Mouse (Mus musculus): Measurements from ENCODE around the gene Chsy1. TPM values are rescaled to one million over a fixed set of nuclear protein-coding genes. Genes with fewer than 3 reads are reported as not detected.
A peak's percentile ranks its signal among the peaks of the same experiment; 100 is the strongest.

The Chsy1 gene
- total and polyA plus RNA-seq, 2 experiments from 2014 or later = 8.7 to 49.9 TPM

DNA sequence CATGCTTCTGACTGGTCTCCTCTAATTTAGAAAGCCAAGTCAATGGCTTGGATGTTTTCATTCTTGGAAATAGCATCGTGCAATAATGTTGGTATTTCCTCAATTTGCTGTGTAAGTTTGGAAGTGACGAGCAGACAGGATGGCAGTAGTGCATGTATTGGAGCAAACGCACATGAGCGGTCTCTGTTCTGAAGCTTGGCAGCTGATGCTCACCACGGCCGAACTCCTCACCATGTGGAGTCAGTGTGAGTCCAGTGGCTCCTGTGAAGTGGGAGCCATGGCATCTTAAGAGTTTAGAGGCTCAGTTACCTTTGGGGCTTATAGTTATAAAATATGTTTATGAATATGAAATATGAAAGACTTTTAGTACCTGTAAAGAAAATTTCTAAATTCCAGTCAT, 60.2 kb downstream of the Chsy1 start:
- 79% methylated on average over 6 of the region's 6 CpGs for WGBS
- no peak for ATAC-seq
- H3K9ac ChIP-seq = no peak overlapping the region

DNA sequence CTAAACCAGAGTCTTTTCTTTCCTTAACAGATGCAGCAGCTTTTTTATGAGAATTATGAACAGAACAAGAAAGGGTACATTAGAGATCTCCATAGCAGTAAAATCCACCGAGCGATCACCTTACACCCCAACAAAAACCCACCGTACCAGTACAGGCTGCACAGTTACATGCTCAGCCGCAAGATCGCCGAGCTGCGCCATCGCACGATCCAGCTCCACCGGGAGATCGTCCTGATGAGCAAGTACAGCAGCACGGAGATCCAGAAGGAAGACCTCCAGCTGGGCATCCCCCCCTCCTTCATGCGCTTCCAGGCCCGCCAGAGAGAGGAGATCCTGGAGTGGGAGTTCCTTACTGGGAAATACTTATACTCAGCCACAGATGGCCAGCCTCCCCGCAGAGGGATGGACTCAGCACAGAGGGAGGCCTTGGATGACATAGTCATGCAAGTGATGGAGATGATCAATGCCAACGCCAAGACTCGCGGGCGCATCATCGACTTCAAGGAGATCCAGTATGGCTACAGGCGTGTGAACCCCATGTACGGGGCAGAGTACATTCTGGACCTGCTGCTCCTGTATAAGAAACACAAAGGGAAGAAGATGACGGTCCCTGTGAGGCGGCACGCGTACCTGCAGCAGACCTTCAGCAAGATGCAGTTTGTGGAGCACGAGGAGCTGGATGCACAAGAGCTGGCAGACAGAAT, 61.6 kb downstream of the Chsy1 start:
- H3K27me3 ChIP-seq (ENCODE audit: insufficient read depth, low read length) = no peaks in the 10 kb centered on the region
- no peak overlapping the region for H3K9ac ChIP-seq
- H3K27ac ChIP-seq (ENCODE audit: low read depth, low read length) = no peak overlapping the region
- no peaks in the 10 kb centered on the region for H3K9me3 ChIP-seq (ENCODE audit: low read length)
- DNase-seq (no peak), ATAC-seq (no peak)
- H3K4me2 ChIP-seq (ENCODE audit: low read depth) = no peak overlapping the region
- H3K4me3 ChIP-seq (ENCODE audit: low read depth, low read length) = no peak overlapping the region
- H3K36me3 ChIP-seq (ENCODE audit: insufficient read depth) = peaks cover 30% of the 10 kb centered on the region
- no peak for TF ChIP-seq CTCF (IDR thresholded peaks at IDR 0.05; ENCODE audit: low read depth)
- no peaks in the 10 kb centered on the region for H3K4me1 ChIP-seq (ENCODE audit: insufficient read depth)
- 96% methylated on average over 27 of the region's 27 CpGs for WGBS

More for the DNA sequence above, 60.2 kb downstream of the Chsy1 start:
- no peaks in the 10 kb centered on the region for H3K27me3 ChIP-seq (ENCODE audit: insufficient read depth, low read length)
- H3K9me3 ChIP-seq (ENCODE audit: low read length) = no peaks in the 10 kb centered on the region
- TF ChIP-seq CTCF (IDR thresholded peaks at IDR 0.05; ENCODE audit: low read depth) = no peak
- no peak overlapping the region for H3K4me2 ChIP-seq (ENCODE audit: low read depth)
- peaks cover 23% of the 10 kb centered on the region for H3K36me3 ChIP-seq (ENCODE audit: insufficient read depth)
- H3K4me1 ChIP-seq (ENCODE audit: insufficient read depth) = peaks cover 7% of the 10 kb centered on the region; the same call in 1 of the 2 replicates
- no peak for DNase-seq
- H3K27ac ChIP-seq (ENCODE audit: low read depth, low read length) = no peak overlapping the region
- no peak overlapping the region for H3K4me3 ChIP-seq (ENCODE audit: low read depth, low read length)

DNA sequence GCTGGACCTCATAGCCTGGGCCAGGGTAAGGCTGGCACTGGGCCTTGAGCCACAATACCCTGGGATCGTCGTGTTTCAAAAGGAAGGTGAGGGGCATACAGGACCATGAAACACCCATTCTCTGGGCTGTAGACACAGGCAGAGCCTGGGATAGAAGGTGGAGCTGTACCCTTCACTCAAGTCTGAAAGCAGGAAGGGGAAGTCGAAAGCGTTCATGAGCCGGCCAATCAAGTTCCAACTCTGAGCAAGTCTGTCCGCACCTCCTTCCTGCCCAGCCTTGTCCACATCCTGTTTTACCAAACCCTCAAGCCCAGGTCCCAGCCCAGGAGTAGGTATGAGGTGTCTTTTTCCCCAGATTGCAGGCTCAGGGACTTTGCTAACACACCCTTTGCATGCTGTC, 66.4 kb downstream of the Chsy1 start:
- Histone ChIP-seq H3K4me1 (ENCODE audit: insufficient read depth) (no peaks in the 10 kb centered on the region), H3K4me3 (ENCODE audit: low read depth, low read length) (no peak overlapping the region), H3K9me3 (ENCODE audit: low read length) (no peaks in the 10 kb centered on the region), H3K27me3 (ENCODE audit: insufficient read depth, low read length) (no peaks in the 10 kb centered on the region), H3K27ac (ENCODE audit: low read depth, low read length) (no peak overlapping the region), H3K36me3 (ENCODE audit: insufficient read depth) (peaks cover 30% of the 10 kb centered on the region), H3K9ac (no peak overlapping the region), H3K4me2 (ENCODE audit: low read depth) (no peak overlapping the region)
- WGBS = 95% methylated on average over 6 of the region's 6 CpGs
- no peak for TF ChIP-seq CTCF (IDR thresholded peaks at IDR 0.05; ENCODE audit: low read depth)
- DNase-seq = no peak
- ATAC-seq = no peak

DNA sequence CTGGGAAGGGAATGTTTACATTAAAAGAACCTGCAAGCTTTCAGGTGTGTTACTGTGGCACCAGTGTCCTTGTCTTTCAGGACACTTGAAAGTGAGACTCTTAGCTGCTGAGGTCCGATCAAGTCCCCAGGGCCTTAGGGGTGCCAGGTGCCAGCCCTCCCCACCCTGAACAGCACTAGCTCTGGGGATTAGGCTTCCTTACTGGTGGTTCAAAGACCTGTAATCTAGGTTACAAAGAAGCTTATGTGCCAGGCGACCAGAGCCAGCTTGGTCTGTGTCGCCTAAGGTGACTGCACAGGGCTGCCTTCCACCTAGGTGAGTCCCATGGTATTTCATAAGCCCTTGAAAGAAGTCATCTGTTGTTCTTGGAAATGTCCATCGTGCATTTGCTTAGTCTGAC, 66.9 kb downstream of the Chsy1 start:
- TF ChIP-seq CTCF (IDR thresholded peaks at IDR 0.05; ENCODE audit: low read depth) = no peak
- H3K4me2 ChIP-seq (ENCODE audit: low read depth) = no peak overlapping the region
- ATAC-seq = no peak
- no peaks in the 10 kb centered on the region for H3K9me3 ChIP-seq (ENCODE audit: low read length)
- peaks cover 25% of the 10 kb centered on the region for H3K36me3 ChIP-seq (ENCODE audit: insufficient read depth)
- no peaks in the 10 kb centered on the region for H3K4me1 ChIP-seq (ENCODE audit: insufficient read depth)
- 89% methylated on average over 4 of the region's 4 CpGs for WGBS
- H3K27me3 ChIP-seq (ENCODE audit: insufficient read depth, low read length) = no peaks in the 10 kb centered on the region
- H3K4me3 ChIP-seq (ENCODE audit: low read depth, low read length) = no peak overlapping the region
- no peak overlapping the region for H3K9ac ChIP-seq
- no peak overlapping the region for H3K27ac ChIP-seq (ENCODE audit: low read depth, low read length)
- no peak for DNase-seq

DNA sequence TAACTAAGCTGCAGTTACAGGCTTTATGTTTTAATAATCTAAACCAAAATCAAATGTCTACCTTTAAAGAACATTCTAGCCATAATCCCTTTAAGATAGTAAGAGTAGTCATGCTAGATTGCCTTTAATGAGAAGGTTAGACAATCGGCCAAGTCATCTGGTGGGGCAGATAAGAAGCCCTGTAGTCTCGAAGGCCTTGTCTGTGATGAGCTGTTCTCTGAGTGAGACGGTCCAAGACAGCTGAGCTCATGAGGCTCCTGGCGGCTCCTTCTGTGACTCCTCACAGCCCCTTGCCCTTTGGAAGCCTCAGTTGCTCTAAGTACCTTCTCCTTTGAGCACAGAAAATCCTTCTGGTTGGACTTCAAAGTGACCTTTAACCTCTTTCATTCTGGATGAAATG, 67.6 kb downstream of the Chsy1 start:
- Histone ChIP-seq H3K36me3 (ENCODE audit: insufficient read depth) (peaks cover 19% of the 10 kb centered on the region), H3K27ac (ENCODE audit: low read depth, low read length) (no peak overlapping the region), H3K4me3 (ENCODE audit: low read depth, low read length) (no peak overlapping the region), H3K4me1 (ENCODE audit: insufficient read depth) (no peaks in the 10 kb centered on the region), H3K4me2 (ENCODE audit: low read depth) (no peak overlapping the region), H3K9me3 (ENCODE audit: low read length) (no peaks in the 10 kb centered on the region), H3K27me3 (ENCODE audit: insufficient read depth, low read length) (no peaks in the 10 kb centered on the region), H3K9ac (no peak overlapping the region)
- TF ChIP-seq CTCF (IDR thresholded peaks at IDR 0.05; ENCODE audit: low read depth) = no peak
- no peak for DNase-seq
- 86% methylated on average over 4 of the region's 4 CpGs for WGBS
- no peak for ATAC-seq

DNA sequence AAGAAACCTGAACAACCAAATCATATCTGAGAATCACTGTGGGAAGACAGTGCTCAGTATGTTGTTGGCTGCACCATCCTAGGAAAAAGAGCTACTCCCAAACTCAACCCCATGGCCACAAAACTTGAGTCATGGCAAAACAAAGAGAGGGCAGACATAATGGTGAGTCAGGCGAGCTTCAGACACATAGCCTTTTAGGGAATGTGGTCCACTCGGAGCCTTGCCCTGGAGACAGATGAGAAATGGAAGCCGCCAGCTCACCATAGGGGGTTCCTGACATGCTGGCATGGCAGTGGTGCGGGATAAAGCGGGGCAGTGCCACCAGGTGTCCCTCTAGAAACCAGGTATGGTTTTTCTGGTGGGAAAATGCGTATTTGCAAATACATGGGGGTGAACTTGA, 68.8 kb downstream of the Chsy1 start:
- Histone ChIP-seq H3K4me2 (ENCODE audit: low read depth) (no peak overlapping the region), H3K9ac (no peak overlapping the region), H3K27me3 (ENCODE audit: insufficient read depth, low read length) (no peaks in the 10 kb centered on the region), H3K36me3 (ENCODE audit: insufficient read depth) (peaks cover 15% of the 10 kb centered on the region), H3K4me1 (ENCODE audit: insufficient read depth) (no peaks in the 10 kb centered on the region), H3K27ac (ENCODE audit: low read depth, low read length) (no peak overlapping the region), H3K9me3 (ENCODE audit: low read length) (no peaks in the 10 kb centered on the region), H3K4me3 (ENCODE audit: low read depth, low read length) (no peak overlapping the region)
- WGBS = 88% methylated on average over 6 of the region's 6 CpGs
- ATAC-seq (no peak), DNase-seq (no peak)
- no peak for TF ChIP-seq CTCF (IDR thresholded peaks at IDR 0.05; ENCODE audit: low read depth)

DNA sequence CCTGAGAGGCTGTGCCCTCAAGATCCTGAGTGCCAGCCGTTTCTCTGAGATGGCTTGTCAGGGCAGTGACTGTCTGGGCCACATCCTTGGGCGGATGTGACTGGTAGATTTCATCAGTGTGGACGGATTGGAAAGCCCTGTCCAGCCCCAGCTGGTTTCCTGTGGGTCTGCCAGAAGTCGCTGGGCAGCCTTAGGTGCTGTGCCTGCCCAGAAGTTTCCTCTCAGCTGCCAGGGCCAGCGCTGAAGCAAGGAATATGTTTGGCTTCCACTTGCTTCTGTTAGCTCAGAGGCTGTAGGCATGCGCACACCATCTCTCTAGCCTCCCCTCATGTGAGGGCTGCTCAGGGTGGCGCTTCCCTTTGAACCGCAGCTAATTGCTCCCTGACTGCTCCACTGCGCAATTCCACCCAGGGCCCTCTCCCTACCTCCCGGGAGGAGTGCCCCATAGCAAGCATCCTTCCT, 69.8 kb downstream of the Chsy1 start:
- Histone ChIP-seq H3K27ac (ENCODE audit: low read depth, low read length) (peak overlapping the region; percentile 9; the same call in 1 of the 2 replicates), H3K4me2 (ENCODE audit: low read depth) (no peak overlapping the region), H3K4me1 (ENCODE audit: insufficient read depth) (no peaks in the 10 kb centered on the region), H3K36me3 (ENCODE audit: insufficient read depth) (peaks cover 11% of the 10 kb centered on the region), H3K9ac (no peak overlapping the region), H3K27me3 (ENCODE audit: insufficient read depth, low read length) (no peaks in the 10 kb centered on the region), H3K4me3 (ENCODE audit: low read depth, low read length) (no peak overlapping the region), H3K9me3 (ENCODE audit: low read length) (no peaks in the 10 kb centered on the region)
- DNase-seq = no peak
- peak; percentile 65 for ATAC-seq
- TF ChIP-seq CTCF (IDR thresholded peaks at IDR 0.05; ENCODE audit: low read depth) = no peak
- 53% methylated on average over 10 of the region's 10 CpGs for WGBS

All from forebrain, postnatal 0 days (tissue).